Mouse (Mus musculus): ENCODE results near the gene Ifit2. TPM values are rescaled to one million over a fixed set of nuclear protein-coding genes. Genes with fewer than 3 reads are reported as not detected.
A peak's percentile ranks its signal among the peaks of the same experiment; 100 is the strongest.

Ifit2 gene
- polyA plus RNA-seq, 1 experiment from 2014 or later, result 10.3 TPM

- Histone ChIP-seq H3K9me3 (ENCODE audit: control insufficient read depth, low read length) (no peaks in the 10 kb centered on the region), H3K9ac (ENCODE audit: low read depth, low read length) (no peak overlapping the region), H3K4me3 (ENCODE audit: low read depth, low read length) (no peak overlapping the region), H3K27me3 (replicated peaks; ENCODE audit: control insufficient read depth, insufficient read depth, low read length) (no peaks in the 10 kb centered on the region), H3K36me3 (ENCODE audit: control insufficient read depth, insufficient read depth, low read length) (no peaks in the 10 kb centered on the region), H3K4me1 (ENCODE audit: control insufficient read depth, insufficient read depth, low read length) (peaks cover 10% of the 10 kb centered on the region; the same call in 1 of the 2 replicates), H3K4me2 (ENCODE audit: low read depth, low read length) (peak overlapping the region; percentile 41), H3K27ac (replicated peaks; ENCODE audit: low read depth, low read length) (peak overlapping the region; percentile 50; the same call in 1 of the 2 replicates)
- ATAC-seq (ENCODE audit: low read depth), result peak; percentile 24; the same call in 1 of the 2 replicates
- DNase-seq (ENCODE audit: low spot score), result peak; percentile 86
- WGBS, result 28% methylated on average over 6 of the region's 6 CpGs
Measured at GRCm38 (mm10) chr19:34553021-34553420, 2.5 kb downstream of the Ifit2 start.

- Histone ChIP-seq H3K9me3 (ENCODE audit: control insufficient read depth, low read length) (no peaks in the 10 kb centered on the region), H3K36me3 (ENCODE audit: control insufficient read depth, insufficient read depth, low read length) (no peaks in the 10 kb centered on the region), H3K27me3 (replicated peaks; ENCODE audit: control insufficient read depth, insufficient read depth, low read length) (no peaks in the 10 kb centered on the region), H3K4me1 (ENCODE audit: control insufficient read depth, insufficient read depth, low read length) (peaks cover 10% of the 10 kb centered on the region; the same call in 1 of the 2 replicates), H3K27ac (replicated peaks; ENCODE audit: low read depth, low read length) (peak overlapping the region; percentile 50), H3K9ac (ENCODE audit: low read depth, low read length) (no peak overlapping the region), H3K4me2 (ENCODE audit: low read depth, low read length) (peak overlapping the region; percentile 41), H3K4me3 (ENCODE audit: low read depth, low read length) (no peak overlapping the region)
- ATAC-seq (ENCODE audit: low read depth), result no peak
- WGBS, result 25% methylated on average over 3 of the region's 3 CpGs
- no peak for DNase-seq (ENCODE audit: low spot score)
Measured at GRCm38 (mm10) chr19:34553522-34553921, 3.0 kb downstream of the Ifit2 start.

- Histone ChIP-seq H3K4me2 (ENCODE audit: low read depth, low read length) (no peak overlapping the region), H3K27ac (replicated peaks; ENCODE audit: low read depth, low read length) (no peak overlapping the region; the same call in 1 of the 2 replicates), H3K9me3 (ENCODE audit: control insufficient read depth, low read length) (no peaks in the 10 kb centered on the region), H3K9ac (ENCODE audit: low read depth, low read length) (no peak overlapping the region), H3K4me1 (ENCODE audit: control insufficient read depth, insufficient read depth, low read length) (peaks cover 10% of the 10 kb centered on the region; the same call in 1 of the 2 replicates), H3K36me3 (ENCODE audit: control insufficient read depth, insufficient read depth, low read length) (no peaks in the 10 kb centered on the region), H3K4me3 (ENCODE audit: low read depth, low read length) (no peak overlapping the region), H3K27me3 (replicated peaks; ENCODE audit: control insufficient read depth, insufficient read depth, low read length) (no peaks in the 10 kb centered on the region)
- DNase-seq (ENCODE audit: low spot score), result no peak
- no peak for ATAC-seq (ENCODE audit: low read depth)
Measured at GRCm38 (mm10) chr19:34554061-34554460, 3.6 kb downstream of the Ifit2 start.

GRCm38 (mm10) chr19:34556621-34557020 is 6.1 kb downstream of the Ifit2 start:
- no peak overlapping the region for H3K4me2 ChIP-seq (ENCODE audit: low read depth, low read length)
- WGBS, result 73% methylated on average over 3 of the region's 3 CpGs
- H3K27ac ChIP-seq (replicated peaks; ENCODE audit: low read depth, low read length), result no peak overlapping the region
- no peaks in the 10 kb centered on the region for H3K27me3 ChIP-seq (replicated peaks; ENCODE audit: control insufficient read depth, insufficient read depth, low read length)
- no peak for ATAC-seq (ENCODE audit: low read depth)
- no peaks in the 10 kb centered on the region for H3K36me3 ChIP-seq (ENCODE audit: control insufficient read depth, insufficient read depth, low read length)
- no peaks in the 10 kb centered on the region for H3K9me3 ChIP-seq (ENCODE audit: control insufficient read depth, low read length)
- no peak for DNase-seq (ENCODE audit: low spot score)
- no peak overlapping the region for H3K9ac ChIP-seq (ENCODE audit: low read depth, low read length)
- H3K4me3 ChIP-seq (ENCODE audit: low read depth, low read length), result no peak overlapping the region
- H3K4me1 ChIP-seq (ENCODE audit: control insufficient read depth, insufficient read depth, low read length), result peaks cover 10% of the 10 kb centered on the region; the same call in 1 of the 2 replicates

- Histone ChIP-seq H3K9ac (ENCODE audit: low read depth, low read length) (no peak overlapping the region), H3K27ac (replicated peaks; ENCODE audit: low read depth, low read length) (no peak overlapping the region), H3K4me1 (ENCODE audit: control insufficient read depth, insufficient read depth, low read length) (no peaks in the 10 kb centered on the region), H3K27me3 (replicated peaks; ENCODE audit: control insufficient read depth, insufficient read depth, low read length) (no peaks in the 10 kb centered on the region), H3K4me3 (ENCODE audit: low read depth, low read length) (no peak overlapping the region), H3K4me2 (ENCODE audit: low read depth, low read length) (no peak overlapping the region), H3K9me3 (ENCODE audit: control insufficient read depth, low read length) (no peaks in the 10 kb centered on the region), H3K36me3 (ENCODE audit: control insufficient read depth, insufficient read depth, low read length) (no peaks in the 10 kb centered on the region)
- ATAC-seq (ENCODE audit: low read depth) (no peak), DNase-seq (ENCODE audit: low spot score) (no peak)
Measured at GRCm38 (mm10) chr19:34562556-34562955, 12.1 kb downstream of the Ifit2 start.

GRCm38 (mm10) chr19:34566178-34566784 is 15.8 kb downstream of the Ifit2 start:
- no peak overlapping the region for H3K4me2 ChIP-seq (ENCODE audit: low read depth, low read length)
- no peak for DNase-seq (ENCODE audit: low spot score)
- no peak for ATAC-seq (ENCODE audit: low read depth)
- no peak overlapping the region for H3K4me3 ChIP-seq (ENCODE audit: low read depth, low read length)
- WGBS, result 50% methylated on average over 1 of the region's 1 CpGs
- H3K36me3 ChIP-seq (ENCODE audit: control insufficient read depth, insufficient read depth, low read length), result no peaks in the 10 kb centered on the region
- H3K9me3 ChIP-seq (ENCODE audit: control insufficient read depth, low read length), result no peaks in the 10 kb centered on the region
- no peak overlapping the region for H3K9ac ChIP-seq (ENCODE audit: low read depth, low read length)
- no peaks in the 10 kb centered on the region for H3K27me3 ChIP-seq (replicated peaks; ENCODE audit: control insufficient read depth, insufficient read depth, low read length)
- H3K4me1 ChIP-seq (ENCODE audit: control insufficient read depth, insufficient read depth, low read length), result peaks cover 7% of the 10 kb centered on the region; the same call in 1 of the 2 replicates
- H3K27ac ChIP-seq (replicated peaks; ENCODE audit: low read depth, low read length), result no peak overlapping the region

- Histone ChIP-seq H3K27ac (replicated peaks; ENCODE audit: low read depth, low read length) (no peak overlapping the region), H3K9ac (ENCODE audit: low read depth, low read length) (no peak overlapping the region), H3K36me3 (ENCODE audit: control insufficient read depth, insufficient read depth, low read length) (no peaks in the 10 kb centered on the region; the same call in 1 of the 2 replicates), H3K27me3 (replicated peaks; ENCODE audit: control insufficient read depth, insufficient read depth, low read length) (no peaks in the 10 kb centered on the region), H3K4me3 (ENCODE audit: low read depth, low read length) (no peak overlapping the region), H3K4me1 (ENCODE audit: control insufficient read depth, insufficient read depth, low read length) (peaks cover 7% of the 10 kb centered on the region; the same call in 1 of the 2 replicates), H3K9me3 (ENCODE audit: control insufficient read depth, low read length) (no peaks in the 10 kb centered on the region), H3K4me2 (ENCODE audit: low read depth, low read length) (no peak overlapping the region)
- WGBS, result 47% methylated on average over 7 of the region's 7 CpGs
- ATAC-seq (ENCODE audit: low read depth) (no peak), DNase-seq (ENCODE audit: low spot score) (no peak)
Measured at GRCm38 (mm10) chr19:34568988-34569895, 18.7 kb downstream of the Ifit2 start.

- no peaks in the 10 kb centered on the region for H3K27me3 ChIP-seq (replicated peaks; ENCODE audit: control insufficient read depth, insufficient read depth, low read length)
- H3K9me3 ChIP-seq (ENCODE audit: control insufficient read depth, low read length), result no peaks in the 10 kb centered on the region
- H3K4me3 ChIP-seq (ENCODE audit: low read depth, low read length), result no peak overlapping the region
- no peak overlapping the region for H3K9ac ChIP-seq (ENCODE audit: low read depth, low read length)
- H3K36me3 ChIP-seq (ENCODE audit: control insufficient read depth, insufficient read depth, low read length), result no peaks in the 10 kb centered on the region; the same call in 1 of the 2 replicates
- ATAC-seq (ENCODE audit: low read depth) (no peak), DNase-seq (ENCODE audit: low spot score) (no peak)
- WGBS, result 60% methylated on average over 4 of the region's 4 CpGs
- H3K4me1 ChIP-seq (ENCODE audit: control insufficient read depth, insufficient read depth, low read length), result peaks cover 7% of the 10 kb centered on the region; the same call in 1 of the 2 replicates
- H3K4me2 ChIP-seq (ENCODE audit: low read depth, low read length), result no peak overlapping the region
- no peak overlapping the region for H3K27ac ChIP-seq (replicated peaks; ENCODE audit: low read depth, low read length)
Measured at GRCm38 (mm10) chr19:34569896-34570476, 19.5 kb downstream of the Ifit2 start.

Measured in embryonic facial prominence, embryonic 14.5 days (tissue).